Comparison of ENCODE assay signal across 11 mouse cellular contexts in genomic region chr4:149172083-149172482, GRCm38 (mm10). TPM values are rescaled to one million over a fixed set of nuclear protein-coding genes. Genes with fewer than 3 reads are reported as not detected.
DNase-seq lines count a peak whose midpoint lies in the region; ATAC-seq and TF ChIP-seq lines count a peak whose summit lies in the region.
"Had no signal": no experiment of that assay in that cellular context is flagged by ENCODE, and none has a peak within 500 bp of the region (broad histone marks: within the 10 kb centered on the region; RNA-seq: fewer than 3 reads in every experiment).

No protein-coding gene starts in this region.

- TF ChIP-seq CTCF in liver, adult 2 months (IDR thresholded peaks at IDR 0.05; ENCODE audit: low read depth, low read length), result no peak

- no peak overlapping the region for H3K4me2 ChIP-seq in liver, embryonic 11.5 days
- no peak overlapping the region for H3K4me2 ChIP-seq in limb, embryonic 13.5 days (replicated peaks)
- H3K4me2 ChIP-seq in stomach, embryonic 14.5 days (replicated peaks; ENCODE audit: low read depth, low read length), result no peak overlapping the region

- no peaks in the 10 kb centered on the region for H3K27me3 ChIP-seq in liver, adult 2 months (ENCODE audit: control insufficient read depth, insufficient read depth, low read length)
- no peaks in the 10 kb centered on the region for H3K27me3 ChIP-seq in liver, embryonic 11.5 days (replicated peaks; ENCODE audit: control insufficient read depth, insufficient read depth, low read length)
- no peaks in the 10 kb centered on the region for H3K27me3 ChIP-seq in limb, embryonic 13.5 days
- no peaks in the 10 kb centered on the region for H3K27me3 ChIP-seq in stomach, embryonic 14.5 days (ENCODE audit: control insufficient read depth, insufficient read depth, low read length)

- ATAC-seq in liver, embryonic 11.5 days (replicated peaks; ENCODE audit: low FRiP score), result no peak
- ATAC-seq in limb, embryonic 13.5 days (ENCODE audit: low FRiP score, low read depth), result no peak
- ATAC-seq in stomach, embryonic 14.5 days (ENCODE audit: insufficient number of reproducible peaks, insufficient read depth, low FRiP score, low read depth), result no peak
- ATAC-seq: inflammation-experienced regulatory T-cells, adult 6 months had no signal

- H3K36me3 ChIP-seq in liver, adult 2 months (ENCODE audit: control insufficient read depth, insufficient read depth, low read length), result peaks cover 4% of the 10 kb centered on the region; the same call in 1 of the 2 replicates
- H3K36me3 ChIP-seq in liver, embryonic 11.5 days (ENCODE audit: control insufficient read depth, insufficient read depth, low read length), result no peaks in the 10 kb centered on the region
- H3K36me3 ChIP-seq in limb, embryonic 13.5 days, result peaks cover 7% of the 10 kb centered on the region; the same call in 1 of the 2 replicates
- no peaks in the 10 kb centered on the region for H3K36me3 ChIP-seq in stomach, embryonic 14.5 days (ENCODE audit: control insufficient read depth, insufficient read depth, low read length)

- DNase-seq in liver, adult 2 months (ENCODE audit: extremely low read depth, low read depth, low spot score), result peak; percentile 13
- DNase-seq in liver, embryonic 11.5 days (ENCODE audit: low spot score), result no peak
- peak; percentile 49 for DNase-seq in gastrocnemius, postnatal 10 days
- no peak for DNase-seq in left cerebral cortex, adult 8-10 months (ENCODE audit: low spot score in 2 of 2)
- no peak for DNase-seq in adrenal gland, adult 8-10 months
- no peak for DNase-seq in retina, postnatal 1 day

- WGBS in liver, adult 2 months, result 79% methylated on average over 5 of the region's 5 CpGs
- 85% methylated on average over 5 of the region's 5 CpGs for WGBS in liver, embryonic 11.5 days
- 91% methylated on average over 5 of the region's 5 CpGs for WGBS in limb, embryonic 13.5 days
- WGBS in stomach, embryonic 14.5 days, result 81% methylated on average over 5 of the region's 5 CpGs

- no peak overlapping the region for H3K27ac ChIP-seq in liver, adult 2 months (replicated peaks; ENCODE audit: insufficient read depth, low read depth, low read length)
- no peak overlapping the region for H3K27ac ChIP-seq in liver, embryonic 11.5 days (ENCODE audit: low read depth, low read length)
- H3K27ac ChIP-seq in limb, embryonic 13.5 days, result peak overlapping the region; percentile 59
- H3K27ac ChIP-seq in stomach, embryonic 14.5 days (ENCODE audit: low read length), result peak overlapping the region; percentile 29; the same call in 1 of the 2 replicates
- H3K27ac ChIP-seq: midbrain, embryonic 10.5 days had no signal

- H3K9me3 ChIP-seq in liver, embryonic 11.5 days (ENCODE audit: control insufficient read depth, low read length), result no peaks in the 10 kb centered on the region
- H3K9me3 ChIP-seq in limb, embryonic 13.5 days, result no peaks in the 10 kb centered on the region
- H3K9me3 ChIP-seq in stomach, embryonic 14.5 days (ENCODE audit: control insufficient read depth, low read depth, low read length), result no peaks in the 10 kb centered on the region
- H3K9me3 ChIP-seq: midbrain, embryonic 10.5 days had no signal

- H3K9ac ChIP-seq in liver, adult 2 months (ENCODE audit: low read depth, low read length), result no peak overlapping the region
- no peak overlapping the region for H3K9ac ChIP-seq in liver, embryonic 11.5 days (ENCODE audit: low read depth, low read length)
- no peak overlapping the region for H3K9ac ChIP-seq in limb, embryonic 13.5 days
- no peak overlapping the region for H3K9ac ChIP-seq in stomach, embryonic 14.5 days (replicated peaks; ENCODE audit: low read depth, low read length)

- no peak for TF ChIP-seq POLR2A in liver, adult 2 months (IDR thresholded peaks at IDR 0.05; ENCODE audit: extremely low read depth, insufficient read depth, low read length)

- no peak overlapping the region for H3K4me3 ChIP-seq in liver, adult 2 months (ENCODE audit: insufficient read depth, low read depth, low read length)
- H3K4me3 ChIP-seq in liver, embryonic 11.5 days (ENCODE audit: low read depth, low read length), result no peak overlapping the region
- H3K4me3 ChIP-seq in limb, embryonic 13.5 days, result no peak overlapping the region
- no peak overlapping the region for H3K4me3 ChIP-seq in stomach, embryonic 14.5 days (ENCODE audit: low read depth, low read length)
- H3K4me3 ChIP-seq: midbrain, embryonic 10.5 days had no signal

- H3K79me2 ChIP-seq in liver, adult 2 months (ENCODE audit: control insufficient read depth, insufficient read depth, low read length), result no peaks in the 10 kb centered on the region

- H3K4me1 ChIP-seq in liver, adult 2 months (ENCODE audit: control insufficient read depth, insufficient read depth, low read length), result peaks cover 18% of the 10 kb centered on the region
- H3K4me1 ChIP-seq in liver, embryonic 11.5 days (replicated peaks; ENCODE audit: control insufficient read depth, insufficient read depth, low read length), result peaks cover 5% of the 10 kb centered on the region
- peaks cover 10% of the 10 kb centered on the region for H3K4me1 ChIP-seq in limb, embryonic 13.5 days
- 0 out of 2 replicates have a peak, but pooled peaks cover 2% of the 10 kb centered on the region for H3K4me1 ChIP-seq in stomach, embryonic 14.5 days (ENCODE audit: control insufficient read depth, insufficient read depth, low read length)

RNA-seq across cellular contexts. Expression of gene Pgd, which starts 5.5 kb away (rescaled TPM):
- total RNA-seq in liver, adult 2 months (2014; rRNA removed), result 13.1 and 17.6 TPM in 2 replicates
- polyA plus RNA-seq in liver, adult 2 months (2012; rRNA removed), result 45.0 and 51.1 TPM in 2 replicates
- polyA plus RNA-seq in liver, embryonic 11.5 days (2014; fragmentation: Nextera tagmentation; extraction: Ambion mirVana), result 49.9 and 57.3 TPM in 2 replicates
- 10 to 100 TPM; 27.1 to 31.3 TPM for total RNA-seq in gastrocnemius, postnatal 10 days (2021)
- 113 and 116 TPM in 2 replicates for polyA plus RNA-seq in limb, embryonic 13.5 days (2015; fragmentation: Nextera tagmentation; extraction: Ambion mirVana)
- 66.8 and 69.3 TPM in 2 replicates for polyA plus RNA-seq in stomach, embryonic 14.5 days (2014; fragmentation: Nextera tagmentation; extraction: Ambion mirVana)
- total RNA-seq in left cerebral cortex, adult 8-10 months (2022), result 10 to 100 TPM; 36.0 to 43.8 (median 40.9) TPM
- 100 to 1,000 TPM; 167 to 272 (median 233) TPM for total RNA-seq in adrenal gland, adult 8-10 months (2022)

RNA-seq across cellular contexts. Expression of gene Cenps, which starts 34.7 kb away (rescaled TPM):
- total RNA-seq in liver, adult 2 months (2014; rRNA removed), result 0.40 and 0.46 TPM in 2 replicates
- 0.19 and 0.33 TPM in 2 replicates for polyA plus RNA-seq in liver, adult 2 months (2012; rRNA removed)
- polyA plus RNA-seq in liver, embryonic 11.5 days (2014; fragmentation: Nextera tagmentation; extraction: Ambion mirVana), result 37.0 and 37.1 TPM in 2 replicates
- total RNA-seq in gastrocnemius, postnatal 10 days (2021), result 10 to 100 TPM in 1 of 2 experiments, 1 to 10 TPM in 1; 8.8 to 10.7 TPM
- 31.0 and 33.0 TPM in 2 replicates for polyA plus RNA-seq in limb, embryonic 13.5 days (2015; fragmentation: Nextera tagmentation; extraction: Ambion mirVana)
- 35.1 and 35.4 TPM in 2 replicates for polyA plus RNA-seq in stomach, embryonic 14.5 days (2014; fragmentation: Nextera tagmentation; extraction: Ambion mirVana)
- 10 to 100 TPM; 24.4 to 29.1 (median 25.8) TPM for total RNA-seq in left cerebral cortex, adult 8-10 months (2022)
- total RNA-seq in adrenal gland, adult 8-10 months (2022), result 10 to 100 TPM; 10.3 to 21.1 (median 14.9) TPM

RNA-seq across cellular contexts. Expression of gene Cort, which starts 45.5 kb away (rescaled TPM):
- total RNA-seq in liver, adult 2 months (2014; rRNA removed), result not detected in 2 replicates
- not detected in 2 replicates for polyA plus RNA-seq in liver, adult 2 months (2012; rRNA removed)
- polyA plus RNA-seq in liver, embryonic 11.5 days (2014; fragmentation: Nextera tagmentation; extraction: Ambion mirVana), result 0.26 and 0.38 TPM in 2 replicates
- under 1 TPM; 0.63 to 0.97 TPM for total RNA-seq in gastrocnemius, postnatal 10 days (2021)
- polyA plus RNA-seq in limb, embryonic 13.5 days (2015; fragmentation: Nextera tagmentation; extraction: Ambion mirVana), result 0.31 TPM in 1 of 2 replicates, not detected in the other
- polyA plus RNA-seq in stomach, embryonic 14.5 days (2014; fragmentation: Nextera tagmentation; extraction: Ambion mirVana), result 0.65 and 0.81 TPM in 2 replicates
- 10 to 100 TPM in 3 of 4 experiments, 1 to 10 TPM in 1; 8.3 to 14.0 (median 11.0) TPM for total RNA-seq in left cerebral cortex, adult 8-10 months (2022)
- 1 to 10 TPM in 3 of 4 experiments, under 1 TPM in 1; 0.90 to 4.7 (median 2.1) TPM for total RNA-seq in adrenal gland, adult 8-10 months (2022)
- polyA plus RNA-seq: testis, adult 2 months had no signal

Comparison
In these comparisons a context has a peak if more than half of its experiments do, and no peak if none do; other contexts are left out.
1. DNase-seq: peak in liver, adult 2 months (single experiment) and gastrocnemius, postnatal 10 days (single experiment); none in liver, embryonic 11.5 days (single experiment), left cerebral cortex, adult 8-10 months (0 of 2), adrenal gland, adult 8-10 months (single experiment) and retina, postnatal 1 day (single experiment).
2. H3K27ac ChIP-seq: peak in limb, embryonic 13.5 days (single experiment) and stomach, embryonic 14.5 days (single experiment); none in liver, adult 2 months (single experiment) and liver, embryonic 11.5 days (single experiment).